Mouse (Mus musculus) cerebellum, adult (tissue): ENCODE data around the gene Slc35e4.
"Not testable (repeated sequence)": the region's sequence is repeated elsewhere in the genome, so short reads cannot be mapped to it uniquely, and the experiment has no call there.

ENCODE experiments used
- ATAC-seq: cut with Nextera tagmentation; 2 replicates; pipeline ENCODE4 v1.9.2; 2017; ENCODE audit warnings: mild to moderate bottlenecking, moderate library complexity, mixed read lengths; ENCODE audit not compliant: insufficient number of reproducible peaks, low FRiP score, low TSS enrichment

The Slc35e4 gene

DNA sequence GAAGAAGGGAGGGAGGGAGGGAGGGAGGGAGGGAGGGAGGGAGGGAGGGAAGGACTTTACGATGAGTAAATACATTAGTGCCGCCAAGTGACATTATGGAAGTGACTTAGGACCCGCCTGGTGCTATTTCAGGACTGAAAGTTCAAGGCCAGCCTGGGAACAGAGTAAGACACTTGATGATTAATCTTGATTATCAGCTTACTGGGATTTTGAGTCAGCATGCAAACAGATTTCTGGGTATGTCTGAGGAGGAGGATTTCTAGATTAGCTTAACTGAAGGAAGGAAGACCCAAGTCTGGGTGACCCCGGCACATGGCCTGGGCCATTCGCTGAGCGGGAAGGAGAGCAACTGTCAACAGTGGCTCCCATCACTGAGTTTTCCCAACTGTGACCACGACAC, 6.0 kb upstream of the Slc35e4 start:
- ATAC-seq, result no peak

DNA sequence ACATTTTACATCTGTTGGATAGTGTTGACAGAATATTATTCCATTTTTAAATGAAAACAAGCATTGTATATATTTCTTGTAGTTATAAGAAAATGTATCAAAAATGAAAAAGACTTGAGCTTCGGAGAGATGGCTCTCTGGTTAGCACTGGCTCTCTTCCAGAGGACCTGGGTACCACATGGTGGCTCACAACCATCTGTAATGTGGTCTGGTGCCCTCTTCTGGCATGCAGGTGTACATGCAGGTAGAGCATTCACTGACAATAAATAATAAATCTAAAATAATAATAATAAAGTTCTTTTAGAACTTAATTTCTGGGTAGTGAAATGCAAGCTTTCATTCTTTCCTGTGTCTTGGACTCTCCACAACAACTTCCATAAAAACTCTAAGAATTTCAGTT, 4.3 kb upstream of the Slc35e4 start:
- no peak for ATAC-seq

DNA sequence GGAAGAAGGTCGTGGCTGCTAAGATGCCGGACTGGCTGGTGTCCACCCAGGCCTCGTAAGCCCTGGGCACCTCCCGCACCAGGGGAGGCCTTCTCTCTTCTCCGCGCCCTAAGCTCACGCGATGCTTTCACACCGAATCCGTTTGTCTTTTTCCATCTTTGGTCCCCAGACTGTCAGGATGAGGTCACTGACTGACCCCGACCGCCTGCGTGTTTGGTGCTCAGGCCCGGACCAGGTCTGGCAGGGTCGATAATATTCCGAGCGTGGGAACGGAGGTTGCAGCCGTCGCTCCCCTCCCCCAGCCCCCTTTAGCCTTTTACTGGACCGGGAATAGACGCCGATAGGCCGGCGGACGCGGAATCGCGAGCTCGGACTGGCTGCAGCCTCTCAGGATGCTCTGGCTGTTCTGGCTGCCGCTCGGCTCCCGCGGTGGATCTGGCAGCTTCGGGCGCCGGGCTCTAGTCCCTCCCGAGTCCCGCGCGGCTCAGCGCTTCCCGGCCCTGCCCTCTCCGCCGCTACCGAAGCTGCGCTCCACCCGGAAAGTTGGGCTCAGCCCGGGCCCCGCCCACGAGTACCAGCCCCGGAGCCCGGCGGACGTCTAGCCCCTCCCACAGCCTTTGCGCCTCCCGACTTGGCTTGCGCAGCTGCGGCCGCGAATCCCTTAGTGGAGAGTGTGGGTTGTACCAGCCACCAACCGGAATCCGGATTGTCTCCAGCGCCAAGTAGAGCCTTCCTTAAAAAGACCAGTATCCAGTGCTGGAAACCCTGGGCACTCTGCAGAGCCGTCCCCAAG, 952 bp downstream of the Slc35e4 start:
- peak; percentile 75 for ATAC-seq

DNA sequence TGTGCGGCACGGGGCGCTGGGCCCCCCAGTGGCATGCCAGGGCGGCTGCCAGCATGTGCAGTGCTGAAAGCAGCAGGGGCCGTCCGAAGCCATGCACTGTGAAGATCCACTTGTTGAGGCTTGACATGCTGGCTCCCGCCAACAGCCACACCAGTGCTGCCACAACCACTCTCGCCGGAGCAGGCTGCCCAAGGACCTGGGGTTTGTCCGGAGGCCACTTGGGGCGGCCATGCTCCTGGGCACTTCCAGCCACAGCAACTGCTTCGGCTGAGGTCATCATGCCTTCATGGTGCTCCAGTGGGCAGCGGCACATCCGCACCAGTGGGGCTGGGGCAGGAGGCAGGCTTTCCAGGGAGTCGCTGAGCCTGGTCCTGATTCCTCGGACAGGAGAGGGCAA, 1.6 kb downstream of the Slc35e4 start:
- ATAC-seq, result no peak

DNA sequence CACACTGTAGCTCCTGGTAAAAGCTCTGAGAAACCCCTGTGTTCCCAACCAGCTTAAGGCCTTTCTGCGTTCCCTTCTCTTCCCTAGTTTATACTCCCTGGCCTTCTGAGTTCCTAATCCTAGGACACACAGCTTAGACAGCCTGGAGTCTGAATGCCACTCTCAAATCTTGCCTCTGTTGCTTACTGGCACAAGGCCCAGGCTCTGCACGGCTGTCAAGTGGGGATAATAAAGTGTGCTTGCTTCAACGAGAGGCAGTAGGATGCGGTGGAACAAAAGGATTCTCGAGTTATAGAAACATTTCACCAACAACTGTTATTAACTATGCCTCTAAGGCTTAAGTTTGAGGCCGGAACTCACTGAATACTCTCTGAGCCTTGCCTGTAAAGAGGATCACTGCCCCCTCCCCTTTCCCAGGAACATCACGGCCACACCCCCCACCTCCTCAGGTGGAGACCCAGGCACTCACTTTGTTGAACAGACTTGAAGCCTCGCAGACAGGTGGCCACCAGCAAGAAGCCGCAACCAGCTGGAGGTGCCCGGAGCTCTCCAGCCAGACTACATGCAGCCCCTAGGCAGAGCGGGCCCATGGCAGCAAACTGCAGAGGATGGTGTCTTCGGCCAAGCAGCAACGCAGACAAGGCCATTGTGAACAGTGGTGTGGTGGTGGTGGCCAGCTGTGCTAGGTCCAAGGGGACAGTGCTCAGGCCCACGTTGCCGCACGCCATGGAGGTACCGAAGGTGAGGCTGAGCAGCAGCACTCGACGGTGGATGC, 2.2 kb downstream of the Slc35e4 start:
- no peak for ATAC-seq

DNA sequence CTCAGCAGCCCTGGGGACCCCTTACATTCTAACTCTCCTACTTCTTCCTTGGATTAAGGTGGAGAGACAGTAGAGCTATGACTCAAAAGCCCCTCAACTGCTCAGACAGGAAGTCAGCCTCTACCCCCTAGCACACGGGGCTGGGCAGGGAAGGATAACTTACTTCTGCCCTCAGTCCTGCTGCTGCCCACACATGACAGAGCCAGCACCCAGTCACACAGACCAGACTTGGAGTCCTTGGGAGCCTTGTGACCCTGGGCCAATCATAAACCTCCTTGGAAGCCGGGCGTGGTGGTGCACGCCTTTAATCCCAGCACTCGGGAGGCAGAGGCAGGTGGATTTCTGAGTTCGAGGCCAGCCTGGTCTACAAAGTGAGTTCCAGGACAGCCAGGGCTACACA, 3.0 kb downstream of the Slc35e4 start:
- ATAC-seq, result not testable (repeated sequence)

DNA sequence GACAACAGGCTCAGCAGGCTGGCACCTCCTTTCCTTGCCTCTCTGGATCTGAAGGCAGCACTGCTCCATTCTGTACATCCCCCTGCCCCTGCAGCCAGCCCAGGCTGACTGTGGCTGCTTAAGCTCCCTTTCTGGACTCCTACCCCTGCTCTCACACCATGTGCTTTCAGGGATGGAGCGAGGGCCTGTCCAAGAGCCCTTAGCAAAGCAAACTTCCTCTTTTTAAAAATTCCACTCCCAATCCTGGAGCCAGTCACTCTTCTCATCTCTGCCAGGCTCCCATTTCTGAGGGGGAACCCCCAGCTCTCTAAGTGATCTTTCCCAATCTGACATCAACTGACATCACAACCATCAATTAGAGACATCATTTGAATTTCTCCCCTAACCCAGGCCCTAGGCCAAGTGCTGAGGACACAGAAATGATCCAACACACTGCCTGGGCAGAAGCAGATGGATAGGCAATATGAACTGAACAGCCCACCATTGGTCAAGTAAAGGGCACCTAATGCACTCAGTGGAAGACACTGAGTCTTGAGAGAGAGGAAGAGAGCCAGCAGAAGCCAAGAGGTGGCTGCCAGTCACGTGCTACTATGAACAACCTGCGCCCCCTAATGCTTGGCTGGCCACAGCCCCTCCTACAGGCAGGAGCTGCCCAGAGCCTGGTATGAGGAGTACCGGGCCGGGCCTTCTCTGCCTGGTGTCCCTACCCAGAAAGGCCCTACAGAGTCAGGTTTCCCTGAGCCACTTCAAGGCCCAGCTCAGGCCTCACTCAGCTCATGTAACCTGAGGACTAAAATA, 3.8 kb downstream of the Slc35e4 start:
- ATAC-seq, result no peak

DNA sequence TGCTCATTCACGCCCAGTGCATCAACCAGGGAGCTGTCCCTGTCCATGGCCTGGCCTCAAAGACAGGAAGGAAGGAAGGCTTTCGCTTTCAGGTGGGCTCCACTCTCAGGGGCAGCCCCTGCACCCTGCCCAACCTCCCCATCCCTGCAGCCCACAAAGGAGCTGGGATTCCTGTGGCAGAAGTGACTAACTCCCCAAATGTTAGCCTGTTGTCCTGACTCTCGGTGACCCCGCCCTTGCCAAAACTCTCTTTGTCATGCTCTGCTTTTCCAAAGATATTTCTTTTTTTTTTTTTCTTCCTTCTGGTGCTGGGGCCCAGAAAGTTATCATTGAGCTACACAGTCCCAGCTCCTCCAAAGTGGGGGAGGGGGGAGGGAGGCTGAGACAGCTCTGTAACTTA, 5.2 kb downstream of the Slc35e4 start:
- ATAC-seq, result no peak

DNA sequence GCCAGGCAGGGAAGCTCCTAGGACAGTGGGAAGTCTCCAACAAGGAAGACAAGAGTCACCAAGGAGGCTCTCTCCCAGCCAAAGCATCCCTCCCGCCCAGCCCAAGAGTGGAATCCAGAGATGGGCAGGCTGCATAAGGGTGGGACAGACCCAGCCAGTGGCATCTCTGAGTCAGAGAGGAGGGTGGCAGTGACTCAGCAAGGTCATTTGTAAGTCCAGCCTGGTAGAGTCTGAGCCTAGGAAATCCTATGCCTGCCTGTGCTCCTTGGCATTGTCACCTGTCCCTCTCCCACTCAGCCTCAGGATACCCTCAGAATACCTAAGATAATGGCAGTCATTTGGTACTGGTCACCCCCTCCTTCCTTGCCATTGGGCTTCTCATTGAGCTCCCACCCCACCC, 9.0 kb downstream of the Slc35e4 start:
- ATAC-seq, result no peak

DNA sequence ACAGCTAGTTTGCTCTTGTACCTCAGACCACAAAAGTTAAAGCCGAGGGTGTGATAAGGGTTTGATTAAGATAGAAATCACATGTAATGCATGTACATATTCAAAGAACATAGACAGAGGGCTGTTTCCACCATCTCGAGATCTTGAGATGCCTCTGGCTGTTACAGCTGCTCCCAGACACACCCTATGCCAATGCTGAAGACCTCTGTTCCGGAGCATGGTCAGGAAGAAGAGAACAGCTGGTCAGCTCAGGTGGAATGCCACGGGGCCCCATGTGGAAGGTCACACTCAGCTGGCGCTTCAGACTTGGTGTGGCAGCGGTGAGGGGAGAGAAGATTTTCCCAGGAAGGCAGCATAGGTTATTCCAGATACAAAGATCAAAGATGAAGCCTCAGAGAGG, 9.8 kb downstream of the Slc35e4 start:
- no peak for ATAC-seq

DNA sequence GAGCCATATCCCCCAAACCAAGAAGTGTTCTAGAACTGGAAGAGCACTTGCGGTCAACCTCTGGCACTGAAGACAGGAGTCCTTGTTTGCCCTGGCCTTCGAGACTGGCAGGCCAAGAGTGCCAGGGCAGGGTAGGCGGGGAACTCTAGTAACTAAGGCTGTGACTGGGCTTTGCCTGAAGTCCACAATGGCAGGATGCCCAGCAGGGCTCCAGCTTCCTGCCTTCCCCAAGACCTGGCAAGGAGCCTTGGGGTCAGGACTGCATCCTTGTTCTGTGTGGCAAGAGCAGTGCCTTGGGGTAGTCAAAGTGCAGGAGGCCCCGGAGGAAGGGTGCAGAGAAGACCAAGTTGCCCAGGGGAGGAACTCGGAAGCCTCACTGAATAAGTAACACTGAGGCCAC, 11.4 kb downstream of the Slc35e4 start:
- no peak for ATAC-seq

DNA sequence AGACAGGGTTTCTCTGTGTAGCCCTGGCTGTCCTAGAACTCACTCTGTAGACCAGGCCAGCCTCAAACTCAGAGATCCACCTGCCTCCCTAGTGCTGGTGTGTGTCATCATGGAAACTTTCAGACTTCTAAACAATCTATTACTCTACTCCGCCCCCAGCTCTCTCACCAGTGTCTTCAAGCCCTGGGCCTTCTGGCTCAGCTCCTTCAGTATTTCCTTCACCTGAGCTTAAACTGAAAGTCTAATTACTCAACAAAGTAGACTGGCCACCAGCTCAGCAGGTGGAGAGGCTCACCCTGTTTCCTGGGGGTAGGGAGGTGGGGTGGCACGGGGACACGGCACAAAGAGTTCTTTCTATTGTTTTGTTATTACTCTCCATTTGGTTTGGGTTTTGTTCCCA, 11.9 kb downstream of the Slc35e4 start:
- no peak for ATAC-seq

DNA sequence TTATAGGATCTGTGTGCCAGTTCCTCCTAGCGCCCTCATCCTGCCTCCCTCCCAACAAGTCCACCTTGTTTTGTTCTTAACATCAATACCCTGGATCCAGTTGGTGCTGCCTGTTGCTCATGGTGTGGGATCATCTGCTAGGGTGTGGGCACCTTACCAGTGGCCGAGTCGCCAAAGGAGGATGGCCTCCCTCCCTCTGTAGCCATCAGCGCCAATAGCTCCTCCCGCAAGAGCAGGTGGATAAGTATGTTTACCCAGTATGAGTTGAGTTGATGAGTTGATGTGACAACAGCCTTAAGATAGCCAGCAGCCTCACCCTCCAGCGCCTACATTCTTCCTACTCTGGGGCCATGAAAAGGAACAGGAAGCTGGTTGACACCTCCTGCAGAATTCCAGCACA, 14.2 kb downstream of the Slc35e4 start:
- ATAC-seq, result no peak

DNA sequence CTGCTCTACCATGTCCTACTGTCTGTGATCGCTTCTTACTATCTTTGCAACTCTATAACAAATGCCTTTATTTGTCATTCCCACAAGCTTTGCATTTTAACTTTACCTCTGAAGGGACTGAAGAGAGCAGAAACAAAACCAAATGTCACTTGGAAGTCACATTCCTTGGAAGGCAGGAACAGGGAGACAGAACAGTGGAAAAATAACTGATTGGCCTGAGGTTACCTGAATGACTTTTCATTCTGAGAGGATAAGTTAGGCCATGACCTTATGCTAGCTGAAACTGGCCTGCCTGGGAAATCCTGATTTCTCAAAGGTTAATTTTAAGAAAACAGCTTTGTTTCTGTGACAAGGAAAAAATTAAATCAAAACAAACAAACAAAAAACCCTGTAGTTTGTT, 18.5 kb downstream of the Slc35e4 start:
- ATAC-seq, result no peak

DNA sequence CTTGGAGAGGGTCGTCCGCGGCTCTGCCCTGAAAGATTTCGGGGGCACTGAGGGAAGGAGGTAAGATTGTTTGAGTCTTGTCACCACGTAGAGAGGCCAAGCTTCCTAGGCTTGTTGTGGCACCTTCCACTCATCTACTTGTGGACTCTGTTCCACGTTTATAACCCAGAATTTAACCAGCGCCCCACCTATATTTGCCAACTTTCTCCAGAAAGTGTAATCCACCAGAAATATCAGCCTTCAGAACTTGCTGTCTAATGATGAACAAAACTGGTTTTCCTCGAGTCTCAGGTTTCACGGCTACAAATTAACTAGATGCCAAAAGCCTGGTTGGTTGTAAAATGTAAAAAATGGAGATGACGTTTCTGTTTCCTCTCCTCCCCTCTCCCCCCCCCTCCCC, 19.0 kb downstream of the Slc35e4 start:
- no peak for ATAC-seq

DNA sequence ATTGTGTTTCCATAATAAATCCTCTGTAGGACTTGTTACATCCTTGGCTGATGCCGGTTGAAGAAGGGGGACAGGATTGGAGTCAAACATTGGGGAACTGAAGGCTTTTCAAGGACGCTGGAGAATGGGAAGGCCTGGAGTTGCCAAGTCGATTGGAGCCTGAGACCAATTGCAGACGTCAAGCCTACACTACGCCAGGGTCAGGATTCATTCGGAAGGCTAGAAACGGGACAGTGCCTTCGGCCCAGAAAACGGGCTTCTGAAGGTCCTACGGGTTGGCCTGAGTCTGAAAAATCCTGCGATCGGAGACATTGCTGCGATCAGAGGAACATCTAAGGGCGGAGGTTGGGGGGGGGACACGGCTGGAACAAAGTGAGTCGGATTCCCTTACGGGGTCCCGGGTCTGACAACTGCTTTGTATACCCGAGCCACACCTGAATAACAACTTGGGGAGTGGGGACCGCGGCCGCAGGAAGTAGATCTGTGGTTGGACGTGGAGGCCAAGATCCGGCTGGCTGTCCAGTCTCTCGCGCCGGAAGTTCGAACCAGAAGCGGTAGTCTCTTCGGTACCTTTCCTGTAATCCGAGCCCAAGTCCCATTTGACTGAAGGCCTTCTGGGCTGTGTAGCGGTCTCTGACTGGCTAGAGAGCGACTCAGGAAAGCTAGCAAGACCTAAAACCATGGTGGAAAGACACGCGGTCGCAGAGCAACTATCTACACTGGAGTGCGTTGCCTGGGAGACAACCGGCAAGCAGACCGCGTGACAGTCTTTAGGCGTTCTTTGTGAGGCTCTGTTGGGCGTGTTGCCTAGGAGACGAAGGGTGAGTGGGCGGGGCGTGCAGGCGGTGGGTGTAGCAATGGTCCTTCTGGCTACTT, 19.8 kb downstream of the Slc35e4 start, which contains the start of the genes 4921536K21Rik and Dusp18:
4921536K21Rik (minus strand) TSS at position 693 of the 876 bp plus-strand sequence.
Dusp18 (plus strand) TSS at position 835 of the 876 bp plus-strand sequence.
- ATAC-seq, result peak; percentile 56; the same call in 1 of the 2 replicates

DNA sequence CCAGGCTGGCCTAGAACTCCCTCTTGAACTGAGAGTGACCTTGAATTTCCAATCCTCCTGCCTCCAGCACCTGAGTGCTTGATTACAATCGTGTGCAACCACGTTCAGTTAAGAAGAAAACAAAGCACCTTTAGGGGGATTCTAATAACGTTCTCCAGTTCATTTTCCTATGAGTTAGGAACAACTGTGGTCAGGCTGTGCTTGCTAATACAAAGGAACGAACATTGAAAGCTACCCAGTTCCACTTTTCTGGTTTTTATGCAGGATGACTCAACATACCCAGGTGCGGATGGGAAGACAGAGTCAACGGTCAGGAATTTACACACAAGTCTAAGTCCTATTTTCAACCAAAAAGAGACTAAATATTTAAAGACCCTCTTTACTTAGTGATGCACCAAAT, 20.5 kb downstream of the Slc35e4 start:
- no peak for ATAC-seq

DNA sequence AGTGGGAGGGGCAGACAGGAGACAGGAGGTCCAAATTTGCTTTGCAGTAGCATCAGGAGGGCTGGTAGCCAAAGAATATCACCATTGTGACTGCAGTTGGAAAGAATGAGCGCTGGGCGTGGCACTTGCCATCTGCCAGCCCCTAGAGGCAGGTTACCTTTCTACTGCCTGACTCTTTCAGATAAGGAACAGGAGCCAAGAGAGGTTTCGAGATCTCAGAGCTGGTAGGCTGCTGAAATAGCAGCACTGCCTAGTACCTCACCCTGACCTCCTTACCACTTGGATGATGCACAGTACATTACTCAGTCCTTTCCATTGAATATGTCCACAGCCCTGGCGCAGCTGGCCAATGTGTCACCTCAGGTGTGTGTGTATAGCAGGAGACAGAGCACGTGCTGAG, 27.1 kb downstream of the Slc35e4 start:
- no peak; the same call in 1 of the 2 replicates for ATAC-seq

DNA sequence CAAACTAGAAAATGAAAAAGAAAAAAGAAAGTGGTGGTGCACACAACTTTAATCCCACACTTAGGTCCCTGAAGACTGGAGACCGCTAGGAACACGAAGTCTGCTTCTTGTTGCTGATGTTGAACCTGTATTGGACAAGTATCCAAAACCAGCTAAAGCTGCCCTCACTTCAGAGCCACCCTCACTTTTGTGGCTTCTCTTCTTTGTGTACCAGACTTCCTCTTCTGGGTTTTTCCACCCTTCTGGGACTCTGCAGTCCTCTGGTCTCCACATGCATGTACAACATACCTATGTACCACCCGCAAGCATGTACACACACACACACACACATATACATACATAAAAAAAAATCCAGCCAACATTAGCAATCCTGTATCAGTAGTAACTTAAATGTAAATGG, 30.8 kb downstream of the Slc35e4 start:
- ATAC-seq, result no peak

DNA sequence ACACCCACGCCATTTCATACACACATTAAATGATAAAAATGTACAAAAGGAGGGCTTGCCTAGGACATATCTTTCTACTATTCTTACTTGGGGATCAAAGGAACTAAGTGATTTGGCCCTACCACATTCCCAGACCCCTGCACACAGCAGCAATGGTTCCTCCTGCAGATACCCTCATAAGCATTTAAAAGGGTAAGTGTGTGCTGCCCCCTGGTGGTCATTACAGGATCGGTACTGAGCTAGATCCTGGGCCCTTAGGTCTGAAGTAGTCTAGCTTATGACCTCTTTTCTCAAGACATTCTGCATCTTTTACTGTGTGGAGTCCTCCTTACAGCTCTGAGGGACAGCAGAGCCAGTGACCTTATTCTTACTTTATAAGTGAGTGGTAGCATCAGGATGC, 34.6 kb downstream of the Slc35e4 start:
- 0 out of 2 replicates have a peak, but pooled peaks have one; percentile 72 for ATAC-seq
